Mouse (Mus musculus) testis, postnatal 10 days (tissue): ENCODE measurements around the gene Zmynd8.
"Not testable (repeated sequence)": the region's sequence is repeated elsewhere in the genome, so short reads cannot be mapped to it uniquely, and the experiment has no call there.

Experiments used
- DNase-seq: peaks from one replicate; pipeline ENCODE4 v3.0.0; 2021; ENCODE audit warnings: low spot score

Gene Zmynd8

DNA sequence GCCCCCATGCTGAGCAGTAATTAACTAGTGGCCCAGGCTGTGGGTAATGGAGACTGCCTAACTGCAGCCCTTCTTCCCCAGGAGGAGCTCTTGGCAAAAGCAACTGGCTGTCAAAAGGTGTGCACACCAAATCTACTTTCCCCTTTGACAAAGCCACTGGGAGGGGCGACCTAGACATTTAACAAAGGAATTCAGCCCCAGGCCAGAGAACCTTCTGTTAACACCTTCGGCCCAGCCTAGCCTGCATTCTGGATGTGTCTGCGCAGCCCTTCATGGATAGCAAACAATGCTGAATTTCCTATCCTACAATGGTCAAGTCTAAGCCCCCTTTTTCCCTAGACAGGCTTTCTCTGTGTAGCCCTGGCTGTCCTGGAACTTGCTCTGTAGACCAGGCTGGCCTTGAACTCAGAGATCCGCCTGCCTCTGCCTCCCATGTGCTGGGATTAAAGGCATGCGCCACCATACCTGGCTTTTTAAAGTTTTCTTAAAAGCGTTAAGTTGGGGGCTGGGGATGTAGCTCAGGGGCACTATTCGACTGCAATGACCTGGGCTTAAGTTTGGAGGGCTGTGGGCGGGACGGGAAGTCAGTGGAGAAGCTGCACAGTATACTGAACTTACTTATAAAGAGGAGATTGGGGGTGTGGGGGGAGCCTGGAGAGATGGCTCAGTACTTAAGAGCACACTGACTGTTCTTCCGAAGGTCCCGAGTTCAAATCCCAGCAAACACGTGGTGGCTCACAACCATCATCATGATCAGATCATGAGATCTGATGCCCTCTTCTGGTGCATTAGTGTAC lies 90.4 kb downstream of the Zmynd8 start:
- DNase-seq: no peak

DNA sequence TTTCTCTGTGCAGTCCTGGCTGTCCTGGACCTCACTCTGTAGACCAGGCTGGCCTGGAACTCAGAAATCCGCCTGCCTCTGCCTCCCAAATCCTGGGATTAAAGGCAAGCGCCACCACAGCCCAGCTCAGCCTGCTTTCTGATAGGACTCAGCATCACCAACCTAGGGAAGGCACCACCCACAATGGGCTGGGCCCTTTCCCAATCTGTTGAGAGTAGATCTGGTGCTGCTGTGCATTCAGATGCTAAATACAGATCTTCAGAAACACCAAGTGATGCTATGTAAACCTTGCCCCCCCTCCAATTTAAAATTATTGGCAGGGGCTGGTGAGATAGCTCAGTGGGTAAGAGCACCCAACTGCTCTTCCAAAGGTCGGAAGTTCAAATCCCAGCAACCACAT lies 98.6 kb downstream of the Zmynd8 start:
- not testable (repeated sequence) for DNase-seq

DNA sequence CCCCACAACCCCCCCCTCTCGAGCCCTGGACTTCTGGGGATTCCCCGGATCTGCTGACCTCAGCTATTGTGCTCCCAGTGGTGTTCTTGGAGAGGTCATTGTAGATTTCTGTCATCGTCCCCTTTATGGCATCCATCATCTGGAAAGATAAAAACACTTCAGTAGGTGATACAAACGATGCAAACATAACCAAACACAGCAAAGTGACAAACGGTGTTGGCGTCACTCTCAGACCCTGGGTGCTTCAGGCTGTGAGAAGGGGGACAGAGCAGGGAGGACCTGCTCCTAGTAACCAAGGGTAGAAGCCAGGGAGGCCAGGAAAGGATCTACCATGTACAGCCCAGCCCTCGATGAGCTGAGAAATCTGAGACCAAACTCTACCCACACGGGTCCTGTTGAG lies 100.9 kb downstream of the Zmynd8 start:
- DNase-seq: no peak

GRCm38 (mm10) chr2:165793283-165793638 lies 105.6 kb downstream of the Zmynd8 start:
- no peak for DNase-seq

GRCm38 (mm10) chr2:165792431-165793282 lies 106.2 kb downstream of the Zmynd8 start:
- no peak for DNase-seq

- peak; percentile 81 for DNase-seq
Measured at GRCm38 (mm10) chr2:165791657-165792056, 107.2 kb downstream of the Zmynd8 start.

- DNase-seq: no peak
Measured at GRCm38 (mm10) chr2:165791026-165791425, 107.8 kb downstream of the Zmynd8 start.

GRCm38 (mm10) chr2:165789667-165790066 lies 109.1 kb downstream of the Zmynd8 start:
- DNase-seq: no peak

DNA sequence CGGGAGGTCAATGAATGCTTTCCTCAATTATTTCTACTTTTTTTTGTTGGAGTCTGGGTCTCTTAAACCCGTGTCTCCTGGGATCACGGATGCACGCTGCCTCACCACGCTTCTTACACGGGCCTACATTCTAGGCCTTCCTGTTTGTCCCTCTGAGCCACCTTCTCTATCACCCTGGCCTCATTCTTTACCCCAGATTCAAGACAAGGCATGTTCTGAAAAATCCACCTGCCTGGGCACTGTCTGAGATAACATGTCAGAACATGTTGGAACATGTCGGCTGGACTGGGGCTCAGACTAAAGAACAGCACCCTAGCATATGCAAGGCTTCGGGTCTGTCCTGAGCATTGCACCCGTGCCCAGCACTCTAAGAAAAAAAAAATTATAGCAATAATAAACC lies 110.0 kb downstream of the Zmynd8 start:
- DNase-seq: no peak

- DNase-seq: peak; percentile 82
Measured at GRCm38 (mm10) chr2:165788005-165788404, 110.8 kb downstream of the Zmynd8 start.

DNA sequence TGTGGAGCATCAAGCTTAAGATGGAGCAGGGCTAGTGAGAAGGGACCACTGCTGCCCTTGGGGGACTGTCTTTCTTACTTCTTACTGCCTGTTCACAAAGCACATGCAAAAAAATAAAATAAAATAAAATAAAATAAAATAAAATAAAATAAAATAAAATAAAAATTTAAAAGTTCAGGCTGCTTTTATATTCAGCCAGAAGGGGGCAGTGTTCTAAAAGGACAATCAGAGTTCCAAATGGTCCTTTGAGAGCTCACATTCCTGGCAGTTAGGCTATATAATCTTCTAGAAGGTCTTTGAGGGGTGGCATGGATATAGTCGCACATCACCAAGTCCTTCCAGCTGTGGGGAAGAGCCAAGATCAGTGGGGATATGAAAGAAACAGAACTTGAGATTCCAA lies 112.3 kb downstream of the Zmynd8 start:
- DNase-seq: no peak

GRCm38 (mm10) chr2:165785312-165786036 lies 113.3 kb downstream of the Zmynd8 start:
- no peak for DNase-seq

DNA sequence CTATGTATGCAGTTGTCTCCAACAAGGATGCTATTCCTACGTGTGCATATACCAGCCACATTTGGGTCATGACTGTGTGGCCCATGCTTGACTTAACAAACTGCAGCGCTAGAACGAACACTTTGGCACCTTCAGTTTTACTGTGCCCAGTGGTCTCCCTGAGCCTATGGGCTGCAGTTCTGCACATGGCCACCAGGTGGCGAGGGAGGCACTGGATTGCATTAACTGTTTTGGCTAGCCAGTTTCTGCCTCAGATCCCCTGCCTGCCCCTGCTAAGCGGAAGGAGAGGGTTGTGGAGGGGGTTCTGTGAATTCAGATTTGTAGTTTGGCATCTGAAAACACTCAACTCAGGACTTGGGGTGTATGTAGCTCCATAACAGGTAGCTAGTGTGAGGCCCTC lies 116.5 kb downstream of the Zmynd8 start:
- DNase-seq: peak; percentile 91

GRCm38 (mm10) chr2:165778927-165779326 lies 119.9 kb downstream of the Zmynd8 start:
- DNase-seq: peak; percentile 76

- DNase-seq: peak; percentile 67
Measured at GRCm38 (mm10) chr2:165769375-165769948, 129.4 kb downstream of the Zmynd8 start.

DNA sequence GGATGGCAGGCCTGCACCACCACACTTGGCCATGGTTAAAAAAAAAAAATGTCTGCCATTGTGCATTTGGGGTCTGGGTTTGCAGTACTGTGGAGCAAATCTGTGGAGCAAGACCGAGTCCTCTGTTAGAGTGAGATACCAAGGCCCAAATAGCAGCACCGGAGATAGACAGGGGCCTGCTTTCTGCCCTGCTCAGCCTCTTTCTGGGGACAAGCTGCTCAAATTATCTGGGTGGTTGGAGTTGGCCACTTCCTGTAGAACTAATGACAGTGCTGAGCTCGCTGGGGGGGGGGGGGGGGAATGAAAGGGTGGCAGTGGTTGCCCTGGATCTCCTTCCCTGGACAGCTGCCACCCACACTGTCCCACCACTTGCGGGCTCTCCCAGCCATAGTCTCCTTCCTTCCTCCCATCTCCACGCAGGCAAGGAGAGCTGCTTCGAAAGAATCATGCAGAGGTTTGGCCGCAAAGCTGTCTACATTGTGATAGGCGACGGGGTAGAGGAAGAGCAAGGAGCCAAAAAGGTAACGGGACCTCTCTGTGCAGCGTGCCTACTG lies 129.9 kb downstream of the Zmynd8 start:
- no peak for DNase-seq

GRCm38 (mm10) chr2:165759421-165759985 lies 139.3 kb downstream of the Zmynd8 start:
- DNase-seq: no peak

DNA sequence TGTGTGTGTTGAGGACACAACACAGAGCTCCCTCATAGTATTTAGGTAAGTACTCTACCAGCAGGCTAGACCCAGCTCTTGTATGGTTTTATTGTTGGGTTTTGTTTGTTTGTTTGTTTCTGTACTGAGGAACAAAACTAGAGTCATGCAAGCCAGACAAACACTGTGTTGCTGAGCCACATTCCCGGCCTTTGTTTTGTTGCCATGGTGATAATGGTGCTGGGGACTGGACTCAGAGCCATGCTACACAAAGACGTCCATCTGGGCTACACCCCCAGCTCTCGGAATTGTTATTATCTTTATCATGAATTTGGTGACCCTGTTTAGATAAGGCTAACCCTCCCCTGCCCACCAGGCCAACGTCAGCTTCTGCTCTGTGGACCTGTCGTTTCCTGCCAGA lies 140.3 kb downstream of the Zmynd8 start:
- no peak for DNase-seq

DNA sequence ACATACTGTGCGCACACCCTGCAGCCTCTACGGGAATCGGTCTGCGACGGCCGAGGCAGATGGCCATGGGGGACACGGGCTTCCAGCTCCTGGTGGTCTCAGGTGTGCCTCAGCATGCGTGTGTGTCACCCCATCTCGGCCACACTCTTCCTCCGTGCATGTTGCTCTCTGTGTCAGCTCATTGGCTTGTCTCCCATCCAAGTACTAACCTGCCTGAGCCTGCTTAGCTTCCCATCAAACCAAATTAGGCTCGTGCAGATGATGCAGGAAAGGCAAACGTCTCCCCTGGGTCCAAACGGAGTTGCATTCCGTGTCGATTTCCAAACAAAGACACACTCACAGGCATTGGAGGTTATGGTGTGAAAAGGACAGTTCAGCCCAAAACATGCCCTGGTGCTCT lies 141.0 kb downstream of the Zmynd8 start:
- no peak for DNase-seq

GRCm38 (mm10) chr2:165752704-165753103 lies 146.1 kb downstream of the Zmynd8 start:
- no peak for DNase-seq

DNA sequence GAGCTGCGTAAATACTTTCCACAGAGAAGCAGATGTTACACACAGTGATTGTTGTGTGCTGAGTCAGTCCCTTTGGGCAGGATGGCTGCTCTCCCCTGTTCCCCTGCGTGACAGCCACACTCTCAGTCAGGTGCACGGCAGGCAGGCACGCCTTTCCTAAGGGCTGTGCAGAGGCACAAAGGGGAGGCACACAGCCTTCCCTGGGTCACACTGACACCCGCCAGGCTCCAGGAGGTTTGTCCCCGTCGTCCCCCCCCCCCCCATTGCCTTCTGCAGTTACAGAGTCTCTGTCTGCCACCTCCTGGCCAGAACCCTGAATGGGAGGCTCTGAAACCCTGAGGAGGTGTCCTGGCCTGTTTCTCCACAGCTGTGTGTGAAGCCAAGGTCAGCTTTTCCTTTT lies 147.7 kb downstream of the Zmynd8 start:
- no peak for DNase-seq

- DNase-seq: no peak
Measured at GRCm38 (mm10) chr2:165748426-165748825, 150.4 kb downstream of the Zmynd8 start.
